8 mouse cellular contexts compared by ENCODE assay signal in the genomic region with DNA sequence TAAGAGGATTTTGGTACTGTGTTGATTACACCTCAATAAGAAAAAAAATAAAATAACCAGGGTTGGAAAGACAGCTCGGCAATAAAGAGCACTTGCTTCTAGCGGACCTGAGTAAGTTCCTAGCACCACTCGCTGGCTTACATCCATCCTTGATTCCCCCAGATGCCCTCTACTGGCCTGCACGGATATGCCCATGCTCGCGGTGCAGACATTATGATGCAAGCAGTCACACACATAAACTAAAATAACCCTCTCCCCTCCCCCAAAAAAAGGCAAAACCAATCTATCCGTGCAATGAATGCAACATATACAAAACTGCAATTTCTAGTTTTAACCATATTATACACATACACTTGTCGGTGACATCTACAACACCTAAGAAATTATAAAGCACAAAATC. TPM values are rescaled to one million over a fixed set of nuclear protein-coding genes. Genes with fewer than 3 reads are reported as not detected.
DNase-seq lines count a peak whose midpoint lies in the region; ATAC-seq and TF ChIP-seq lines count a peak whose summit lies in the region.

No protein-coding gene starts in this region.

- H3K27me3 ChIP-seq in C2C12 (ENCODE audit: control insufficient read depth, insufficient read depth, insufficient read length): no peaks in the 10 kb centered on the region
- no peaks in the 10 kb centered on the region for H3K27me3 ChIP-seq in embryonic facial prominence, embryonic 11.5 days (ENCODE audit: control insufficient read depth, insufficient read depth, low read length)
- no peaks in the 10 kb centered on the region for H3K27me3 ChIP-seq in limb, embryonic 11.5 days (ENCODE audit: control insufficient read depth, insufficient read depth, low read length)

- intact Hi-C loops in heart, postnatal 14 days (cut with DNase I): no loop called here

- H3ac ChIP-seq in C2C12 (ENCODE audit: control insufficient read depth, insufficient read length, low read depth): no peak overlapping the region

- H3K36me3 ChIP-seq in C2C12 (ENCODE audit: control insufficient read depth, insufficient read depth): no peaks in the 10 kb centered on the region
- H3K36me3 ChIP-seq in embryonic facial prominence, embryonic 11.5 days (replicated peaks; ENCODE audit: control insufficient read depth, insufficient read depth, low read depth, low read length): no peaks in the 10 kb centered on the region
- H3K36me3 ChIP-seq in limb, embryonic 11.5 days (ENCODE audit: control insufficient read depth, insufficient read depth, low read length): no peaks in the 10 kb centered on the region

- peaks cover 58% of the 10 kb centered on the region for H3K79me2 ChIP-seq in C2C12 (ENCODE audit: control insufficient read depth, insufficient read depth)

- 80% methylated on average over 8 of the region's 8 CpGs for WGBS in embryonic facial prominence, embryonic 11.5 days
- 83% methylated on average over 8 of the region's 8 CpGs for WGBS in limb, embryonic 11.5 days

- no peak overlapping the region for H3K27ac ChIP-seq in embryonic facial prominence, embryonic 11.5 days (replicated peaks; ENCODE audit: low read depth, low read length)
- H3K27ac ChIP-seq in limb, embryonic 11.5 days (replicated peaks; ENCODE audit: low read depth, low read length): no peak overlapping the region

- peak overlapping the region; percentile 77 for H3K4me2 ChIP-seq in embryonic facial prominence, embryonic 11.5 days (ENCODE audit: low read depth, low read length)
- peak overlapping the region; percentile 84 for H3K4me2 ChIP-seq in limb, embryonic 11.5 days (ENCODE audit: low read depth, severe bottlenecking)

- H3K4me1 ChIP-seq in embryonic facial prominence, embryonic 11.5 days (ENCODE audit: control insufficient read depth, insufficient read depth, low read length): no peaks in the 10 kb centered on the region
- no peaks in the 10 kb centered on the region for H3K4me1 ChIP-seq in limb, embryonic 11.5 days (ENCODE audit: control insufficient read depth, insufficient read depth, low read length)

- DNase-seq in heart, adult 11 months: peak; percentile 43
- DNase-seq in heart, postnatal 14 days: no peak
- no peak for DNase-seq in embryonic facial prominence, embryonic 11.5 days (ENCODE audit: low spot score)
- DNase-seq in limb, embryonic 11.5 days (ENCODE audit: low spot score): no peak
- DNase-seq in retina, embryonic 14.5 days (ENCODE audit: low spot score): peak; percentile 16
- DNase-seq in right cerebral cortex, postnatal 14 days: no peak
- DNase-seq in gastrocnemius, postnatal 4 days (ENCODE audit: low spot score in 2 of 2): no peak

- H3K9ac ChIP-seq in embryonic facial prominence, embryonic 11.5 days (replicated peaks; ENCODE audit: low read length): no peak overlapping the region
- no peak overlapping the region; the same call in 1 of the 2 replicates for H3K9ac ChIP-seq in limb, embryonic 11.5 days (ENCODE audit: low read length)

- TF ChIP-seq CTCF in C2C12 (IDR thresholded peaks at IDR 0.05; ENCODE audit: control insufficient read depth, insufficient read depth, insufficient read length): no peak

- H3K4me3 ChIP-seq in C2C12 (ENCODE audit: insufficient read depth, poor library complexity, severe bottlenecking): peak overlapping the region; percentile 72
- H3K4me3 ChIP-seq in embryonic facial prominence, embryonic 11.5 days (ENCODE audit: low read depth, low read length): peak overlapping the region; percentile 85
- H3K4me3 ChIP-seq in limb, embryonic 11.5 days (ENCODE audit: low read depth, low read length): peak overlapping the region; percentile 85

- H3K79me3 ChIP-seq in C2C12 (ENCODE audit: low read depth): peaks cover 30% of the 10 kb centered on the region

- H3K9me3 ChIP-seq in embryonic facial prominence, embryonic 11.5 days (replicated peaks; ENCODE audit: control insufficient read depth, low read length): no peaks in the 10 kb centered on the region
- no peaks in the 10 kb centered on the region for H3K9me3 ChIP-seq in limb, embryonic 11.5 days (ENCODE audit: control insufficient read depth, low read length)

- no peak for ATAC-seq in embryonic facial prominence, embryonic 11.5 days (replicated peaks; ENCODE audit: insufficient number of reproducible peaks, low FRiP score, low TSS enrichment, low read depth)
- ATAC-seq in limb, embryonic 11.5 days (ENCODE audit: insufficient number of reproducible peaks, low FRiP score, low TSS enrichment, low read depth): no peak

TF ChIP-seq in C2C12, 6 proteins besides CTCF, POLR2A, EP300 and RAD21:
- TF ChIP-seq CEBPB (IDR thresholded peaks at IDR 0.05; ENCODE audit: low read depth): peak; percentile 29
- no peak for TF ChIP-seq MAX (IDR thresholded peaks at IDR 0.05)

RNA-seq across cellular contexts. Expression of gene Tasp1, which starts 0.9 kb away (rescaled TPM):
- 1 to 10 TPM; 6.0 to 6.7 TPM for total RNA-seq in heart, postnatal 14 days (2021)
- polyA plus RNA-seq in C2C12 (2012; fragmentation: generic; extraction: Trizol): 5.5 TPM
- polyA plus RNA-seq in embryonic facial prominence, embryonic 11.5 days (2014; fragmentation: Nextera tagmentation; extraction: Ambion mirVana): 20.9 and 21.1 TPM in 2 replicates
- polyA plus RNA-seq in limb, embryonic 11.5 days (2014; fragmentation: Nextera tagmentation; extraction: Ambion mirVana): 20.2 and 21.8 TPM in 2 replicates
- total RNA-seq in gastrocnemius, postnatal 4 days (2021): 1 to 10 TPM; 7.9 to 8.6 TPM

Comparison
In these comparisons a context has a peak if more than half of its experiments do, and no peak if none do; other contexts are left out.
1. DNase-seq: peak in heart, adult 11 months (single experiment) and retina, embryonic 14.5 days (single experiment); none in heart, postnatal 14 days (0 of 2), embryonic facial prominence, embryonic 11.5 days (single experiment), limb, embryonic 11.5 days (single experiment), right cerebral cortex, postnatal 14 days (single experiment) and gastrocnemius, postnatal 4 days (0 of 2).
2. Peak in every context shown above with its lines, with median percentiles within 50 percentile points of each other: H3K4me3 ChIP-seq.